Mouse (Mus musculus): Measurements from ENCODE around the gene Zscan2. TPM values are rescaled to one million over a fixed set of nuclear protein-coding genes. Genes with fewer than 3 reads are reported as not detected.

Zscan2 gene
- total and polyA plus RNA-seq, 3 experiments: 1.8 to 5.3 (median 4.4) TPM

- TF ChIP-seq TAL1 (conservative IDR thresholded peaks at IDR 0.05; ENCODE audit: low read depth, low read length) (no peak), POLR2AphosphoS5 (IDR thresholded peaks at IDR 0.05; ENCODE audit: insufficient replicate concordance, low read depth, low read length) (no peak), CTCF (IDR thresholded peaks at IDR 0.05; ENCODE audit: low read depth, low read length) (no peak), GATA2 (IDR thresholded peaks at IDR 0.05; ENCODE audit: borderline replicate concordance, low read depth, low read length) (no peak), GATA1 (IDR thresholded peaks at IDR 0.05; ENCODE audit: borderline replicate concordance, low read length) (no peak)
- Histone ChIP-seq H3K27me3 (ENCODE audit: insufficient read depth, low read length) (no peaks in the 10 kb centered on the region), H3K36me3 (replicated peaks) (peaks cover 80% of the 10 kb centered on the region), H3K9me3 (replicated peaks) (no peaks in the 10 kb centered on the region), H3K4me3 (ENCODE audit: low read depth, low read length) (peak overlapping the region; percentile 82), H3K4me1 (ENCODE audit: insufficient read depth, low read depth, low read length) (peaks cover 58% of the 10 kb centered on the region)
- ATAC-seq (ENCODE audit: extremely low read depth, insufficient number of reproducible peaks, low FRiP score, poor library complexity, severe bottlenecking) (no peak), DNase-seq (ENCODE audit: low spot score) (no peak)
Measured at GRCm38 (mm10) chr7:80901541-80902274, 41.0 kb downstream of the Zscan2 start.

DNA sequence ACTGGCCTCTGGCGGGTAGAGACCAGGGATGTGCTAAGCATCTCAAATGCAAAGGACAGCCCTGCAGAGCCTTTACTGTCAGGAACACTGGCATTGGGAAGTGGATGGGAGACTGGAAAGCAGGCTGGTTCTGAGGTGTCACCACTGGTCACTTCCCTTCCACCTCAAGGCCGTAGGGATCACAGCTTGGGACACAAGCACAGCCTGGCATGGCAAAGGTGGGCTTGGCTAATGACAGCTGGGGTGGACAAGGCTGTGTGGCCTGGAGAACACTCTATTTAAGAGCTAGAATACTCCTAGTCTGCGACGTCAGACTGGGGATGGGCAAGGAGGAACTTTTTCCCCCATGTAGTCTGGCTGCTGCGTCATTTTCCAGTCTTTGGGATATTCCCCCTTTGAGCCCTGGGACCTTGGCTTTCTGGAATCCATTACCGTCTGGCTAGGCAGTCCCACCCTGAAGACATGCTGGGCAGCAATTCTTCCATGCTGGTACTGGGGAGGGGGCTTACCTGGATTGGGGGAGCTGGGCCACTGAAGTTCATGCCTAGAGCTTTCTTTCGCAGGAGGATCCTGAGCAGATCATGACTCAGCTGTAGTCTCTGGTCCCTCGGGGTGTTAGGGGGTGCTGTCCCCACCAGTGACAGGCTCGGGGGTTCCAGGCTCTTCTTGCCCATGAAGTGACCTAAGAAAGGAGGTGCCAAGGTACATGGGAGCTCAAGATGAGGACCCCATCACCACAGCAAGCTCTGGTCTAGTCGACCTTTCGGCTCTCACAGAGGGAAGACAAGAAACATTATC is 43.1 kb downstream of the Zscan2 start:
- TF ChIP-seq GATA1 (IDR thresholded peaks at IDR 0.05; ENCODE audit: borderline replicate concordance, low read length): no peak
- TF ChIP-seq POLR2AphosphoS5 (IDR thresholded peaks at IDR 0.05; ENCODE audit: insufficient replicate concordance, low read depth, low read length): no peak
- TF ChIP-seq GATA2 (IDR thresholded peaks at IDR 0.05; ENCODE audit: borderline replicate concordance, low read depth, low read length): no peak
- TF ChIP-seq CTCF (IDR thresholded peaks at IDR 0.05; ENCODE audit: low read depth, low read length): no peak
- TF ChIP-seq TAL1 (conservative IDR thresholded peaks at IDR 0.05; ENCODE audit: low read depth, low read length): no peak
- no peaks in the 10 kb centered on the region for H3K9me3 ChIP-seq (replicated peaks)
- H3K4me1 ChIP-seq (ENCODE audit: insufficient read depth, low read depth, low read length): peaks cover 44% of the 10 kb centered on the region
- ATAC-seq (ENCODE audit: extremely low read depth, insufficient number of reproducible peaks, low FRiP score, poor library complexity, severe bottlenecking) (no peak), DNase-seq (ENCODE audit: low spot score) (no peak)
- H3K36me3 ChIP-seq (replicated peaks): peaks cover 76% of the 10 kb centered on the region
- H3K4me3 ChIP-seq (ENCODE audit: low read depth, low read length): no peak overlapping the region
- no peaks in the 10 kb centered on the region for H3K27me3 ChIP-seq (ENCODE audit: insufficient read depth, low read length)

DNA sequence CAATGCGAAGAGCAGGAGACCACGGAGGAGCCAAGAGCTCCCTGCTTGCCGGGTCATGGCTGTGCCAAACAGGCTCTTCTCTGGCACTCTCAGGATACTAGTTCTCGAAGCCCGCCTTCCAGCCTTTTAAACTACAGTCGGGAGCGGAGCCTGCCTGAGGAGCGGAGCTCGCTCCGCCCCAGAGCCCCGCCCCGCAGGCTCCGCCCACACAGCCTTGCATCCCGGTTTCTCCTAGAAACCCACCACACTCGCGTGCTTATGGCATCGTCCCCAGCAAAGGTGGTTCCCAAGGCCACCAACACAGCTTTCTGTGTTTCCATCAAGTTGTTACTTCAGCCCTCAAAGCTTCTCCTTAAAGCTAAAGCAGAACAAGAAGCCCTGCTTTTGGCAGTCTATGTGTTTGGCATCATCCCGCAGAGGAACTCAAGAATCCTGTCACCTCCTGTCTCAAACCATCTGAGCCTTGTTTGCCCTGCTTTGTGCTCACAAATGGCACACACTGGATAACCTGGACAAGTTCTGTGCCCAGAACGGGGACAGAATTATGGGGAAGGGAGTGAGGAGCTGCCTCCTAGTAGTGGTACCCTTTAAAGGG is 44.3 kb downstream of the Zscan2 start, which contains the start of gene Nmb:
TSS of gene Nmb (minus strand) at position 156 of the 595 bp plus-strand sequence.
- peaks cover 35% of the 10 kb centered on the region for H3K4me1 ChIP-seq (ENCODE audit: insufficient read depth, low read depth, low read length)
- DNase-seq (ENCODE audit: low spot score): no peak
- no peak for ATAC-seq (ENCODE audit: extremely low read depth, insufficient number of reproducible peaks, low FRiP score, poor library complexity, severe bottlenecking)
- no peaks in the 10 kb centered on the region for H3K9me3 ChIP-seq (replicated peaks)
- peaks cover 78% of the 10 kb centered on the region for H3K36me3 ChIP-seq (replicated peaks)
- H3K27me3 ChIP-seq (ENCODE audit: insufficient read depth, low read length): no peaks in the 10 kb centered on the region
- TF ChIP-seq CTCF (IDR thresholded peaks at IDR 0.05; ENCODE audit: low read depth, low read length): no peak
- no peak for TF ChIP-seq GATA2 (IDR thresholded peaks at IDR 0.05; ENCODE audit: borderline replicate concordance, low read depth, low read length)
- no peak for TF ChIP-seq POLR2AphosphoS5 (IDR thresholded peaks at IDR 0.05; ENCODE audit: insufficient replicate concordance, low read depth, low read length)
- no peak for TF ChIP-seq GATA1 (IDR thresholded peaks at IDR 0.05; ENCODE audit: borderline replicate concordance, low read length)
- TF ChIP-seq TAL1 (conservative IDR thresholded peaks at IDR 0.05; ENCODE audit: low read depth, low read length): no peak
- no peak within 1 kb of the TSS; the same call in 1 of the 2 replicates for H3K4me3 ChIP-seq (ENCODE audit: low read depth, low read length)

DNA sequence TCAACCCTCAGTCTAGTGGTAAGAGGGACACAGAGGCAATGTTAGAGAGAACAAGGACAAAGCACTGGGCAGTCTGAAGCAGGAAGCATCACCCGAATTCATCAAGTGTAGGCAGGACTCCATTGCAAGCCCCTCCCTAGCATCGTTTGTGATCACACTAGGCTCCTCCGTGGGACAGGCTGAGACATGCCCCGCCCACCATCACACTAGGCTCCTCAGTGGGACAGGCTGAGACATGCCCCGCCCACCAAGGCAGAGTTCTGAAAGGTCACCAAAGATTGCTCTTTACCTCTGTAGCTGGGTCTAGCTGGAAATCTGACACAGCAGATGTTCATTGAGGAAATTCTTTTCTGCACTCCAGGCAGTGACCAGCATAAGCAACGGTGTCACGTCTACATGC is 50.3 kb downstream of the Zscan2 start:
- H3K9me3 ChIP-seq (replicated peaks): no peaks in the 10 kb centered on the region
- ATAC-seq (ENCODE audit: extremely low read depth, insufficient number of reproducible peaks, low FRiP score, poor library complexity, severe bottlenecking) (no peak), DNase-seq (ENCODE audit: low spot score) (no peak)
- peaks cover 92% of the 10 kb centered on the region for H3K36me3 ChIP-seq (replicated peaks)
- no peaks in the 10 kb centered on the region for H3K27me3 ChIP-seq (ENCODE audit: insufficient read depth, low read length)
- no peak overlapping the region for H3K4me3 ChIP-seq (ENCODE audit: low read depth, low read length)
- TF ChIP-seq CTCF (IDR thresholded peaks at IDR 0.05; ENCODE audit: low read depth, low read length) (no peak), TAL1 (conservative IDR thresholded peaks at IDR 0.05; ENCODE audit: low read depth, low read length) (no peak), GATA1 (IDR thresholded peaks at IDR 0.05; ENCODE audit: borderline replicate concordance, low read length) (no peak), POLR2AphosphoS5 (IDR thresholded peaks at IDR 0.05; ENCODE audit: insufficient replicate concordance, low read depth, low read length) (no peak), GATA2 (IDR thresholded peaks at IDR 0.05; ENCODE audit: borderline replicate concordance, low read depth, low read length) (no peak)
- peaks cover 15% of the 10 kb centered on the region for H3K4me1 ChIP-seq (ENCODE audit: insufficient read depth, low read depth, low read length)

GRCm38 (mm10) chr7:80912496-80912895 is 51.8 kb downstream of the Zscan2 start:
- Histone ChIP-seq H3K4me3 (ENCODE audit: low read depth, low read length) (no peak overlapping the region), H3K4me1 (ENCODE audit: insufficient read depth, low read depth, low read length) (peaks cover 15% of the 10 kb centered on the region), H3K9me3 (replicated peaks) (no peaks in the 10 kb centered on the region), H3K36me3 (replicated peaks) (peaks cover 92% of the 10 kb centered on the region), H3K27me3 (ENCODE audit: insufficient read depth, low read length) (no peaks in the 10 kb centered on the region)
- ATAC-seq (ENCODE audit: extremely low read depth, insufficient number of reproducible peaks, low FRiP score, poor library complexity, severe bottlenecking) (no peak), DNase-seq (ENCODE audit: low spot score) (no peak)
- TF ChIP-seq GATA2 (IDR thresholded peaks at IDR 0.05; ENCODE audit: borderline replicate concordance, low read depth, low read length): no peak
- TF ChIP-seq TAL1 (conservative IDR thresholded peaks at IDR 0.05; ENCODE audit: low read depth, low read length): no peak
- no peak for TF ChIP-seq CTCF (IDR thresholded peaks at IDR 0.05; ENCODE audit: low read depth, low read length)
- no peak for TF ChIP-seq GATA1 (IDR thresholded peaks at IDR 0.05; ENCODE audit: borderline replicate concordance, low read length)
- no peak for TF ChIP-seq POLR2AphosphoS5 (IDR thresholded peaks at IDR 0.05; ENCODE audit: insufficient replicate concordance, low read depth, low read length)
